Mouse (Mus musculus) heart, embryonic 11.5 days (tissue): Measurements from ENCODE around the gene Gm8720. TPM values are rescaled to one million over a fixed set of nuclear protein-coding genes. Genes with fewer than 3 reads are reported as not detected.
"Not testable (repeated sequence)": the region's sequence is repeated elsewhere in the genome, so short reads cannot be mapped to it uniquely, and the experiment has no call there.

ENCODE experiments used
- ATAC-seq: fragments of 200-750 bp; cut with Nextera tagmentation; replicated peaks from 2 replicates; pipeline ENCODE4 v1.8.0; 2017; ENCODE audit warnings: moderate library complexity; ENCODE audit not compliant: insufficient number of reproducible peaks, low FRiP score, low TSS enrichment
- H3K27ac ChIP-seq: fragments of 300-500 bp; sonication (generic); 2 replicates; pipeline ENCODE4 v1.5.1; 2014; ENCODE audit warnings: mild to moderate bottlenecking, low read depth, low read length
- H3K27me3 ChIP-seq: fragments of 300-500 bp; sonication (generic); 2 replicates; pipeline ENCODE4 v1.6.1; 2014; ENCODE audit warnings: mild to moderate bottlenecking, low read length, mixed read lengths; ENCODE audit not compliant: control insufficient read depth, insufficient read depth
- H3K36me3 ChIP-seq: fragments of 300-500 bp; sonication (generic); 2 replicates; pipeline ENCODE4 v1.6.1; 2014; ENCODE audit warnings: mild to moderate bottlenecking, low read length, moderate library complexity, mixed read lengths; ENCODE audit not compliant: control insufficient read depth, insufficient read depth
- H3K4me1 ChIP-seq: fragments of 300-500 bp; sonication (generic); 2 replicates; pipeline ENCODE4 v1.6.1; 2014; ENCODE audit warnings: low read length; ENCODE audit not compliant: control insufficient read depth, insufficient read depth
- H3K4me2 ChIP-seq: fragments of 300-500 bp; sonication (generic); 2 replicates; pipeline ENCODE4 v1.6.1; 2014; ENCODE audit warnings: mild to moderate bottlenecking, moderate library complexity
- H3K4me3 ChIP-seq: fragments of 300-500 bp; sonication (generic); 2 replicates; pipeline ENCODE4 v1.5.1; 2014; ENCODE audit warnings: low read depth, low read length
- H3K9ac ChIP-seq: fragments of 300-500 bp; sonication (generic); 2 replicates; pipeline ENCODE4 v1.6.1; 2014; ENCODE audit warnings: mild to moderate bottlenecking, low read depth, low read length, moderate library complexity
- H3K9me3 ChIP-seq: fragments of 300-500 bp; sonication (generic); replicated peaks from 2 replicates; pipeline ENCODE4 v1.6.1; 2016; ENCODE audit warnings: low read length; ENCODE audit not compliant: control insufficient read depth
- WGBS: fragments of 180-500 bp; shearing (Covaris S2); extraction: QIAGEN DNeasy Blood & Tissue Kit; methylation state at CpG from one replicate; pipeline ENCODE4 v1.1.7; 2014; ENCODE audit not compliant: insufficient replicate concordance; 5-methylcytosine and 5-hydroxymethylcytosine counted together
- polyA plus RNA-seq: library from polyadenylated mRNA; unstranded; fragments of >200 nt; fragmentation: Nextera tagmentation; extraction: Ambion mirVana; gene quantifications from 2 replicates; pipeline ENCODE4 v1.2.1, GENCODE M21; 2014

The Gm8720 gene
- polyA plus RNA-seq, result not detected in 2 replicates

GRCm38 (mm10) chr7:23067356-23067755 is at the start of gene Gm8720:
Gene Gm8720 (minus strand): TSS chr7:23067456.
- not testable (repeated sequence) for H3K9me3 ChIP-seq, H3K4me2 ChIP-seq, H3K9ac ChIP-seq, H3K36me3 ChIP-seq, H3K4me1 ChIP-seq, ATAC-seq, H3K27me3 ChIP-seq, H3K4me3 ChIP-seq, H3K27ac ChIP-seq
- no CpG with 5 or more reads among the region's 1 CpGs for WGBS

DNA sequence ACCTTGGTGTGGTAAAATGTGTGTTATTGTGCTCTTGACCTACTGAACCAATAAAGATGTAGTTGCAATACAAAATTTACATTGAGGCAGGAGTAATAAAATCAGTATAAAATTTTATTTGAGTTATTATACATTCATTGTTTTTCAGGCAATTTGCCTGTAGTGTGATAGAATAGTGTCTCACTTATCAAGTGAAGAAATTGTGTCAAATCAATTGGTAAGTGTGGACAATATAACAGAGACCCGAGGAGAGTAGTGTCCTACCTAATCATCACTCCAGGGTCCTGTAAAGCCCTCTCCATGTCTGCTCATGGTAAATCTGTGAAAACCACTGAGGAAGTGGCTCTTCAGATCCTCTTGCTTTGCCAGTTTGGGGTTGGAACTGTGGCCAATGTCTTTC is 12.0 kb downstream of the Gm8720 start, which contains the start of gene Vmn1r163:
Gene Vmn1r163, plus strand, starts transcription at position 301 of the 400 bp plus-strand sequence.
- H3K4me1 ChIP-seq, H3K9me3 ChIP-seq, H3K27ac ChIP-seq, ATAC-seq, H3K27me3 ChIP-seq, H3K9ac ChIP-seq, H3K36me3 ChIP-seq, H3K4me3 ChIP-seq, H3K4me2 ChIP-seq: not testable (repeated sequence)
- WGBS, result no CpG with 5 or more reads among the region's 1 CpGs

DNA sequence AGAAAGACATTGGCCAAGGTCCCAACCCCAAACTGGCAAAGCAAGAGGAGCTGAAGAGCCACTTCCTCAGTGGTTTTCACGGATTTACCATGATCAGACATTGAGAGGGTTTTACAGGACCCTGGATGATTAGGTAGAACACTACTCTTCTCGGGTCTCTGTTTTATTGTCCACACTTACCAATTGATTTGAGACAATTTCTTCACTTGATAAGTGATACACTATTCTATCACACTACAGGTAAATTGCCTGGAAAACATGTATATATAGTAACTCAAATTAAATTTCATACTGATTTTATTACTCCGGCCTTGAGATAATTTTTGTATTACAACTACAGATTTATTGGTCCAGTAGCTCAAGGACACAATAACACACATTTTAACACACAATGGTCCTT is 47.4 kb downstream of the Gm8720 start, which contains the start of gene Gm4216:
Gene Gm4216, minus strand, starts transcription at position 101 of the 400 bp plus-strand sequence.
- H3K36me3 ChIP-seq, H3K27me3 ChIP-seq, H3K27ac ChIP-seq, H3K4me2 ChIP-seq, H3K9ac ChIP-seq, H3K4me3 ChIP-seq, H3K4me1 ChIP-seq, ATAC-seq, H3K9me3 ChIP-seq: not testable (repeated sequence)
- WGBS, result no CpG with 5 or more reads among the region's 3 CpGs

Other genes starting within 250 kb of the Gm8720 start
- gene Vmn1r159, start 223.9 kb downstream of the Gm8720 start, polyA plus RNA-seq, result not detected in 2 replicates
- not detected in 2 replicates for gene Vmn1r160, start 196.2 kb downstream of the Gm8720 start, polyA plus RNA-seq
- gene Gm4214, start 82.8 kb downstream of the Gm8720 start, polyA plus RNA-seq, result not detected in 2 replicates
- gene Gm4216, start 47.5 kb downstream of the Gm8720 start, polyA plus RNA-seq, result not detected in 2 replicates
- gene Vmn1r163, start 11.9 kb downstream of the Gm8720 start, polyA plus RNA-seq, result not detected in 2 replicates
- not detected in 2 replicates for gene Gm10662, start 77.0 kb upstream of the Gm8720 start, polyA plus RNA-seq
- gene Vmn1r165, start 149.9 kb upstream of the Gm8720 start, polyA plus RNA-seq, result not detected in 2 replicates
- gene Vmn1r166, start 184.2 kb upstream of the Gm8720 start, polyA plus RNA-seq, result not detected in 2 replicates
- gene Gm6902, start 211.4 kb upstream of the Gm8720 start, polyA plus RNA-seq, result not detected in 2 replicates
- gene Nlrp4e, start 233.7 kb upstream of the Gm8720 start, polyA plus RNA-seq, result not detected in 2 replicates